ENCODE assay signal across 18 mouse cellular contexts in genomic region chr12:34200030-34200446, GRCm38 (mm10).
DNase-seq lines count a peak whose midpoint lies in the region; ATAC-seq lines count a peak whose summit lies in the region.
"Had no signal": no experiment of that assay in that cellular context is flagged by ENCODE, and none has a peak within 500 bp of the region (broad histone marks: within the 10 kb centered on the region; RNA-seq: fewer than 3 reads in every experiment).

No protein-coding gene starts in this region.

- WGBS in midbrain, embryonic 11.5 days: 67% methylated on average over 4 of the region's 4 CpGs
- WGBS in midbrain, embryonic 16.5 days: 43% methylated on average over 4 of the region's 4 CpGs
- 68% methylated on average over 4 of the region's 4 CpGs for WGBS in midbrain, embryonic 14.5 days
- WGBS in kidney, embryonic 15.5 days: 37% methylated on average over 4 of the region's 4 CpGs

- no peak overlapping the region for H3K27ac ChIP-seq in midbrain, embryonic 11.5 days (ENCODE audit: low read depth, low read length)
- H3K27ac ChIP-seq in midbrain, embryonic 16.5 days (ENCODE audit: low read length): no peak overlapping the region
- no peak overlapping the region for H3K27ac ChIP-seq in midbrain, embryonic 14.5 days (replicated peaks; ENCODE audit: low read depth, low read length)
- H3K27ac ChIP-seq in kidney, embryonic 15.5 days: no peak overlapping the region
- H3K27ac ChIP-seq: kidney, postnatal 0 days; neural tube, embryonic 13.5 days had no signal

- H3K36me3 ChIP-seq in midbrain, embryonic 11.5 days (ENCODE audit: control insufficient read depth, insufficient read depth, low read length): no peaks in the 10 kb centered on the region
- no peaks in the 10 kb centered on the region for H3K36me3 ChIP-seq in midbrain, embryonic 16.5 days (ENCODE audit: control insufficient read depth, insufficient read depth, low read length)
- no peaks in the 10 kb centered on the region for H3K36me3 ChIP-seq in midbrain, embryonic 14.5 days (ENCODE audit: control insufficient read depth, insufficient read depth, low read length)
- no peaks in the 10 kb centered on the region for H3K36me3 ChIP-seq in kidney, embryonic 15.5 days
- H3K36me3 ChIP-seq: neural tube, embryonic 13.5 days had no signal

- H3K27me3 ChIP-seq in midbrain, embryonic 11.5 days (ENCODE audit: control insufficient read depth, insufficient read depth, low read length): no peaks in the 10 kb centered on the region
- no peaks in the 10 kb centered on the region for H3K27me3 ChIP-seq in midbrain, embryonic 16.5 days (ENCODE audit: control insufficient read depth, insufficient read depth, low read depth, low read length)
- no peaks in the 10 kb centered on the region for H3K27me3 ChIP-seq in midbrain, embryonic 14.5 days (ENCODE audit: control insufficient read depth, insufficient read depth, low read length)
- H3K27me3 ChIP-seq in kidney, embryonic 15.5 days: no peaks in the 10 kb centered on the region
- H3K27me3 ChIP-seq: CH12.LX; neural tube, embryonic 13.5 days; Patski had no signal

- H3K9ac ChIP-seq in midbrain, embryonic 11.5 days (ENCODE audit: low read length): no peak overlapping the region
- no peak overlapping the region for H3K9ac ChIP-seq in midbrain, embryonic 16.5 days (ENCODE audit: low read depth, low read length)
- no peak overlapping the region for H3K9ac ChIP-seq in midbrain, embryonic 14.5 days (replicated peaks; ENCODE audit: low read length)
- H3K9ac ChIP-seq in kidney, embryonic 15.5 days: no peak overlapping the region
- H3K9ac ChIP-seq: neural tube, embryonic 13.5 days had no signal

- no peak overlapping the region for H3K4me2 ChIP-seq in midbrain, embryonic 11.5 days
- H3K4me2 ChIP-seq in midbrain, embryonic 16.5 days (ENCODE audit: low read length): no peak overlapping the region
- no peak overlapping the region for H3K4me2 ChIP-seq in midbrain, embryonic 14.5 days (ENCODE audit: low read length)
- no peak overlapping the region for H3K4me2 ChIP-seq in kidney, embryonic 15.5 days
- H3K4me2 ChIP-seq: neural tube, embryonic 13.5 days had no signal

- no peak for DNase-seq in midbrain, embryonic 11.5 days (ENCODE audit: low spot score, missing footprints)
- DNase-seq in embryo, embryonic 9.5 days (ENCODE audit: extremely low spot score): peak; percentile 64
- DNase-seq in hindlimb bud, embryonic 11.5 days (ENCODE audit: extremely low spot score, low read depth, low spot score): peak; percentile 97
- no peak for DNase-seq in midbrain, embryonic 14.5 days
- no peak for DNase-seq in gastrocnemius, adult 8-10 months (ENCODE audit: low spot score in 2 of 2)
- no peak for DNase-seq in lung, adult 18-20 months
- DNase-seq: cerebellum, adult 2 months; heart, postnatal 10 days; lung, adult 2 months; spleen, adult 18-20 months; thymus, postnatal 4 days had no signal

- no peak overlapping the region for H3K4me3 ChIP-seq in midbrain, embryonic 11.5 days (ENCODE audit: low read depth, low read length)
- H3K4me3 ChIP-seq in midbrain, embryonic 16.5 days (ENCODE audit: low read depth, low read length): no peak overlapping the region
- H3K4me3 ChIP-seq in midbrain, embryonic 14.5 days (replicated peaks; ENCODE audit: low read depth, low read length): no peak overlapping the region
- no peak overlapping the region for H3K4me3 ChIP-seq in kidney, embryonic 15.5 days (replicated peaks)
- H3K4me3 ChIP-seq: erythroblast, embryonic 14.5 days; neural tube, embryonic 13.5 days had no signal

- ATAC-seq in midbrain, embryonic 11.5 days (ENCODE audit: low FRiP score): 0 out of 2 replicates have a peak, but pooled peaks have one; percentile 27
- no peak for ATAC-seq in midbrain, embryonic 16.5 days
- peak; percentile 40; the same call in 1 of the 2 replicates for ATAC-seq in midbrain, embryonic 14.5 days (ENCODE audit: low FRiP score, low TSS enrichment)
- no peak for ATAC-seq in kidney, embryonic 15.5 days (replicated peaks; ENCODE audit: low FRiP score)
- ATAC-seq: Patski had no signal

- H3K9me3 ChIP-seq in midbrain, embryonic 11.5 days (ENCODE audit: control insufficient read depth, low read length): no peaks in the 10 kb centered on the region
- H3K9me3 ChIP-seq in midbrain, embryonic 16.5 days (replicated peaks; ENCODE audit: control insufficient read depth, low read length, poor library complexity, severe bottlenecking): no peaks in the 10 kb centered on the region
- no peaks in the 10 kb centered on the region for H3K9me3 ChIP-seq in midbrain, embryonic 14.5 days (ENCODE audit: control insufficient read depth, low read length)
- H3K9me3 ChIP-seq in kidney, embryonic 15.5 days (replicated peaks): no peaks in the 10 kb centered on the region
- H3K9me3 ChIP-seq: neural tube, embryonic 13.5 days had no signal

- H3K4me1 ChIP-seq in midbrain, embryonic 11.5 days (ENCODE audit: control insufficient read depth, insufficient read depth, low read length): no peaks in the 10 kb centered on the region
- no peaks in the 10 kb centered on the region for H3K4me1 ChIP-seq in midbrain, embryonic 16.5 days (ENCODE audit: control insufficient read depth, insufficient read depth, low read length)
- H3K4me1 ChIP-seq in midbrain, embryonic 14.5 days (ENCODE audit: control insufficient read depth, insufficient read depth, low read length): no peaks in the 10 kb centered on the region; the same call in 1 of the 2 replicates
- H3K4me1 ChIP-seq in kidney, embryonic 15.5 days: no peaks in the 10 kb centered on the region
- H3K4me1 ChIP-seq: neural tube, embryonic 13.5 days had no signal

Comparison
In these comparisons a context has a peak if more than half of its experiments do, and no peak if none do; other contexts are left out.
1. ATAC-seq: peak in midbrain, embryonic 11.5 days (single experiment) and midbrain, embryonic 14.5 days (single experiment); none in midbrain, embryonic 16.5 days (single experiment) and kidney, embryonic 15.5 days (single experiment).
2. DNase-seq: peak in embryo, embryonic 9.5 days (single experiment) and hindlimb bud, embryonic 11.5 days (single experiment); none in midbrain, embryonic 11.5 days (single experiment), midbrain, embryonic 14.5 days (single experiment), gastrocnemius, adult 8-10 months (0 of 2) and lung, adult 18-20 months (0 of 2).